Mouse (Mus musculus): ENCODE measurements at regions not wholly inside any gene's neighbourhood (a gene's known extent, or its start where the extent isn't known, plus 50 kb on each side); places are given as distances from the start of the nearest gene placed in this dataset.
"Not testable (repeated sequence)": the region's sequence is repeated elsewhere in the genome, so short reads cannot be mapped to it uniquely, and the experiment has no call there.

DNA sequence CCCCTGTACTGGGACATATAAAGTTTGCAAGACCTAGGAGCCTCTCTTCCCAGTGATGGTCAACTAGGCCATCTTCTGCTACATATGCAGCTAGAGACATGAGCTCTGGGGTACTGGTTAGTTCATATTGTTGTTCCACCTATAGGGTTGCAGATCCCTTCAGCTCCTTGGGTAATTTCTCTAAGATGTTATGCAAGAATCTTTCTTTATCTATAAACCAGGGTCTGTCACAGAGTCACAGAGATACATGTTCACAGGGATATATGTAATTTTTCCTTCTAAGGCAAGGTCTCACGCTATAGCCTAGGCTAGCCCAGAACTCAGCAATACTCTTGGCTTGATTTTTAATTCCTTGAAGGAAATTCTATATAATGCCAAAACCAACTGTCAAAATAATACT is 56.9 kb downstream of the Zfp36l1 start:
- not testable (repeated sequence) for DNase-seq

DNA sequence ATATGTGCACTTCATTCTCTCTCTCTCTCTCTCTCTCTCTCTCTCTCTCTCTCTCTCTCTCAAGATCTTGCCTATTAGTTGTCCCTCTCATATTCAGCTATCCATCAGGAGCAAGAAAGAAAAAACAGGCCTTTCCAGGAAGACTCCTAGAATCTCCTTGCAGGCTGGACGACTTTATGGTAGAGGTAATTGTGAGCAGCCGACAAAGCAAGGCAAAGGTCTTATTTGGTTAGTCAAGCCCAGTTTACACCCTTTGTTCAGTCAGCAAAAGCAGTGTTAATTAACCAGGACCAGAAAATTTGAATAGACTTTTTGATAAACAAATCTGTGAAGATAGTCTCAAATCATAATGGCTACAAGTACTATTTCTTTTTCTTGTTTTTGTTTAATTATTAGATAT is 57.4 kb downstream of the Zfp36l1 start:
- no peak for DNase-seq

DNA sequence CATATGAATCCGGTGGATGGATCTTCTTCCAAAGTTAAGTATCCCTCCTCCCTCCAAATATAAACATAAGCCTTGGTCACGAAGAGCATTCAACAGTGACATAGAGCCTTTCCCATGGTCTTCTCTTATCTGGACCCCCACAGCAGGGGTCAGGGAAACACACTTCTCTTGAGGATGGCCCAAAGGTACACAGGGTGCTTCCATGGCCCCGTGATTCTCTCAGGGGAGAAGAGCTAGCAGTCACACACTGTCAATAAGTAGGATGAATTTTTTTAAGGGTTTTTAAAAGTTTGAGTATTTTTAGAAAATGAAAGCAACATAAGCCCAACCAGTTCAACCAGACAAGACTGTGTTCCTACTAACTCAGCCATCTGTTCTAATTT is 58.2 kb downstream of the Zfp36l1 start:
- no peak for DNase-seq

DNA sequence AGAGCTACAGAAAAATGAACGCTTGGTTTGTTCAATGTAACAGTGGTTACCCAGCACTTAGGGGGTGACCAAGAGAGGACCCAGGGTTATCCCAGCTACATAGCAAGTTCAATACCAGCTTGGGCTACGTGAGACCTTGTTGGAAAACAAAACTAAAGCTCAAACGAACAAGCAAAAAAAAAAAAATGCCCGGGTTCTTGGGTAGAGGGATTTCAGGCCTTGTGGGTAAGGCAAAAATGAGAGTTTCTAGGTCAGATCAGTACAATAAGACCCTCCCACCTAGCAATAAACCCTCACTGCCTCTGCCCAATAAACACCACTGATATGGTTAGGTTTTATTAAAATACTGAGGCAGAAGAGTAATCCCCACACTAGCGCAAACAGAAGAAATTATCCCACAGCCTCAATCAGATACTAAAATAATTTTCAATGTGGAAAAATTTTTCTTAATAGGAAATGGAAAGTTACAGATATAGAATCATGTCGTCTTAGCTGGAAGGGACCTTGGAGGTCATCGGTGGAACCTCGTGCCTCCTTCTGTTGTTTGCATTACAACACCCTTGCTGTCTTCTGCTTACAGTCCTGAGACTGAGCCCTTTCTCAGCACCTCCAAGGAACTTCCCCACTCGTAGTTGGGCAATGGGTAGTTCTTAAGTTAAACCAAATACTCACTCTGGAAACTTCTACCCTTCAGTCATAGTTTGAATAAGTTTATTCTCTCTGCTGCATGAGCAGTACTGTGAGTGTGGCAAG is 58.7 kb downstream of the Zfp36l1 start:
- no peak for DNase-seq

DNA sequence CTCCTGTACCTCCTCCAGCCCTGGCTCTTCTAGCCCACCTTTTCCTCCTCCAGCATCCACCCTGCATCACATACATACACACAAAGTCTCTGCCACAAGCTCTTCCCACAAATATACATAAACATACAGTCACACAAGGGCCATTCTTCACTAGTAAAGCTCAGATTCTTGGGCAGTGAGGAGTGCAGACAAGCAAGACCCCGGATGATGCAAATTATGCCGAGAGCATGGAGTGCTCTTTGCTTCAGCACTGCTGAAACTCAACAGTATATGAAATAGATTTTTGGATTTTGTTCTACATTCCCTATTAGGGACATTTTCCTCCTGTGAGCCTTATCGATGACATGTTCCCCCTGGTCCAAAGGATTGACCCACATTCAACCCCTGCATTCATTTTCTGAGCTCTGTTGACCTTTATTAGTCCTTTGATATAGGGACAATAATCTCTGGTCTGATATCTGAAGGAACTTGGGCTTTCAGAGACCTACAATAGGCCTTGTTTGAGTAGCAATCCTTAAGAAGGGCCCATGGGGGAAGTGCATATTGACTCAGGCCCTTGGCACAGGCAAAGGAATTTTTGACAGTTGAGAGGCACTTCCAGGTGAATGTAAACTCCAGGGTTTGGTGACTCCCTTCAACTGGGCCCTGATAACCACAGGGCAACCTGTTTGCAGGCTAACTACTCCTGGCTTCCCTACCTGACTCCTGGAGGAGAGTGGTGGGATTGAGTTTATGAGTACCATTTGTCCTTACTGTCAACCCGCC is 64.4 kb downstream of the Zfp36l1 start:
- DNase-seq = no peak

DNA sequence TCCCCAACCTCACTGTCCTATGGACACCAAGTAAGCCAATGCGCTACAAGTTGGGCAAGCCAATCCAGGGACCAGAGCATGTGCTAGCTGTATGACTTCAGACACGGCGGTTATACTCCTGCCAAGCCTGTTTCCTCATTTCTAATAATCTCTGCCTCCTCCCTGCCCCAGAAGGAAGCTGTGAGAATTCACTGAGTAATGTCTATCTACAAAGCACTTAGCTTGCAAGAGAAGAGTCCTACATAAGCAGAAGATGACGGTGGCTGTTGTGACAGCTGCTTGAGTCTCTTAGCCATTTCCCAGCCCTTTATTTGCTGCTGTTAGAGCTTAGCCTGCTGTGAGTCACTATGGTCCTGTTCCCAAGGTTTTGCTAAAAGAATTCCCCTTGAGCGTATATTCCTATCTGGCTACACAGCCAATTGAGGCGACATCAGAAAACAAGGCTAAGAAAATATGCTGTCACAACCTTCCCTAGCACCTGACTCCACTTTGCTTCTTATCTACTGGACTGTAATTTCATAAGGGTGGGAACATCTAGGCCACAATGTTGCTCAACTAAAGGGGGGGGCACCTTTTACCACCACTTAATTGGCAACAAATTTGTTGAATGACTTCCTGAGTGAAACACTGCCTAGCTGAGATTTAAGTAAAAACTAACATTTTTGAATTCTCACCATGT is 66.0 kb downstream of the Zfp36l1 start:
- DNase-seq = peak; percentile 44

DNA sequence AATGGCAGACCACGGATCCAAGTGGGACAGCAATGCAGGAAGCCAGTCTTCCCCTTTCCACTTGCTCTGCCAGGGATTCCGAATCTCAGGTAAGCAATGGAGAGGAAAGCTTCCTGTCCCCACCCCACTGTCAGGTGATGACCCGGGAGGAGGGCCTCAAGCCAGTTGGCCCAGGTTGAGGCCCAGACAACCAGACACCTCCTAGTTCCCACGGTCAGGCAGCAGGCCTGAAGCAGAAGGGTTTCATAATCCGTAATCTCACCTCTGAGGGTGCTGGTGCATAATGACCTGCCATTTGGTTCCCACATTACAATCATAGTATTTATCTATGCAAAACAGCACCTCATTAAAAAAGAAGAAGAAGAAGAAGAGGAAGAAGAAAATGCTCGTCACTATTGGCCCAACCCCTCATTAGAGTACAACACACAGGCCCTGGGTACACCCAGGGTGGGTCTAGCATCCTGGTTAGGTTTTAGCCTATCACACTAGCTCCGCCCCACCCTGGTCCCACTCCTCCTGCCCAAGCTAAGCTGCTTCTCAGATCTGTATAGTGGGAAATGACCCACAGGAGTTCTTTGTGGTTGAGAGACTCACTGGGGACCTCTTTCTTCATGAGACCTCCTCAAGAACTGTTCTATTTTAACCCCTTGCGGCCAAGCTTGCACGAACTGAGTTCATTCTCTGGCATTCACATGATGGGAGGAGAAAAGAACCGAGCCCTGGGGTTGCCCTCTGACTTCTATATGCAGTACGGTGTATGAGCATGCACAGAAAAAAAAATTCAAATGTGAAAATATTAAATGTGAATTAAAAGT is 71.1 kb downstream of the Zfp36l1 start:
- DNase-seq = no peak

DNA sequence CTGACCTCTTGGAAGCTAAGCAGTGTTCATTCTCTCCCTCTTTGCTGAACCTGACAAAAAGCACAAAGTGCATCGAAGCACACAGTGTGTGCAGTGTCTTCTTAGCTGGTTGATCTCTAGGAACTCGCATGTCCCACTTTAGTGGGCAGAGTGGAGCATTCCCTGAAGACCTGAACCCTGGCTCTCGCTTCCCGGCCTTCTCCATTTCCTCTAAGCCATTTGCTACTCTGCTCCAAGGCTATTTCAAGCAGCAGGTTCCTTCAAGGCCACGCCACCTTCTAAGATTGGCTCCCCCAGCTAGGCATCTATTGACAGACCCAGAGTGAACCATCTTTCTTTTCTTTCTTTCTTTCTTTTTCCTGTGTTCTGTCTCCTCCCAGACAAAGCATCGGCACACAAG is 71.8 kb downstream of the Zfp36l1 start:
- DNase-seq = no peak

DNA sequence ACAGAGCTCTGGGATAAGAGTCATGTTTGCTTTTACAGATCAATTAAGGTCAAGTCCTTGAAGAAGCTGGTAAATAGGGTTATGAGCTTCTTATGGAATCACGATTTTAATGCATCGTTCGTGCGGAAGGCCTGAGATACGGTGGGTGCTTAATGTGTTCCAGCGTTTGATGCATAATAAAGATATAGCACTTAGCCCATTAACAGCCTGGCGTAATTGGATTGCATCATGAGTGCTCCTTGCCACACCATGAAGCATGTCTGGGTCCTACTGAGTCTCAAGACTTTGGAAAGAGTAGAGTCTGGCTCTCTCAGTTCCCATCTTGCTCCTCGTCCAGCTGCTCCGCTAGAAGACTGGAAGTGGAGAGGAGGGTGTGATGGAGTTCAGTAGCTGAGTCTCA is 72.6 kb downstream of the Zfp36l1 start:
- no peak for DNase-seq

DNA sequence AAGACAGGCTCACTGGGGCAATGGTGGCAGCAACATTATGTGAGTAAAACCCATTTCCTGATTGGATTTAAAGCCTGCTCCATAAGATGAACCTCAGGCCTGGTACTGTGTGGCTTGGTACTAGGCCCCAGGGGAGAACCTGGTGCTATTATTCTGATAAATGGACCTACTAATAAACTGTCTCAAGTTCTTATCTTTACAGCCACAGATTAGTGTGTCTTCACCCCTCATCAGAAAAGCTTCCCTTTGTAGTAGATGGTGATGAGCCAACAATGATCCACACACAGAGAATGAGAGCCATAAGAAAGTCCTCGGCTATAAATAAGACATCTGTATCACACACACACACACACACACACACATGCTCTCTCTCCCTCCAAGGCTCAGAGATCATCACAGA is 73.7 kb downstream of the Zfp36l1 start:
- DNase-seq = no peak

DNA sequence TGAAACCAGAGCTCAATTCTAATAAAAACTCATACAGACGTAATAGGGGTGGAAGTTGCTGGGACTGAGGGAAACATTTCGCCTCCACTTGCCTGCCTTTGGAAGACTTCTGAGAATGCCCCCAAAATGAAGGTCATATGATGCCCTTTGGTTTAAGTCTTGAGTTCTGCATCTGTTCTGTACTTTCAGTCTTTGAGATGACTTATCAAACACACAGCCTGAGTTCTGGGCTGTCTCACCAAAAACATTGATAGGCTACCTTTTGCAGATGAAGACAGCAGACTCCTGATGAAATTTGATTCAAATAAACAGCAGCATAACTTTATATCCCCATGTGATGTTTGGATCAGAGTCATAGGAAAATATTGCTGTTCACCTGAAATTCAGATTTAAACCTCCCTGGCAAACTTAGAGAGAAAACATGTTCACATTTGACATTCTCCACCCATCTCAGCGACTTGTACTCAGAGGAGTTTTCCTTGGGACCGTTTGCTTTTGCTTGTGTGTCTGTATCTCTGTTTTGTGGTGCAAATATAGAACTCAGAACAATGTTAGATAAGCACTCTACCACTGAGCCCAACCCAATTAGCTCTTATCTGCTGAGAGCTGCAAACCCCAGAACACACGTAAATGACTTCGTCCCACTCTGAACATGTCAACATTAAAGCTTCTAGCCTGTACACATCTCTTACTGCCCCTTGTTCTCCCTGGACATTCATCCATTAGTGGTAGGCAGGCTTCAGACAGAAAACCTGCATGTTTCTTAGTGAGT is 77.1 kb downstream of the Zfp36l1 start:
- no peak for DNase-seq

DNA sequence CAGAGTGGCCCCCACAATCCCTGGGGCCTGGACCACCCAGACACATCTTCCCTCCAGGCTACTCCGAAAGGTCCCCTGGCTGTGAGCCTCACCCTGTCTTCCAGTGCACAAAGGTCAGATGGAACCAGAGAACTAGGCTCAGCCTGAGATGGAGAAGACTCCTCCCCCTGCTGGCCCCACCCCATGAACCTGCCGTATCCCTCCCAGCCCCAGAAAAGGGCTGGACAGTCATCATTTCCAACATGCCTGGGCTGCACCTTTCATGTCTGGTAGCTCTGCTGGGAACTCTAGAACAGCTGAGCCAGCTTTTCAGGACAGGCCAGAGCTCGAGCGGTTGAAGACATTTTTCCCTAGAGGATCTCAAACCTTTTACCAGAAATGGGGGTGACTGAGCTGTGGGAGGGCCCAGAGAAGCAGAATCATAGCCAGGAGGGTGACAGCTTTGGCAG is 77.8 kb downstream of the Zfp36l1 start:
- DNase-seq = no peak

DNA sequence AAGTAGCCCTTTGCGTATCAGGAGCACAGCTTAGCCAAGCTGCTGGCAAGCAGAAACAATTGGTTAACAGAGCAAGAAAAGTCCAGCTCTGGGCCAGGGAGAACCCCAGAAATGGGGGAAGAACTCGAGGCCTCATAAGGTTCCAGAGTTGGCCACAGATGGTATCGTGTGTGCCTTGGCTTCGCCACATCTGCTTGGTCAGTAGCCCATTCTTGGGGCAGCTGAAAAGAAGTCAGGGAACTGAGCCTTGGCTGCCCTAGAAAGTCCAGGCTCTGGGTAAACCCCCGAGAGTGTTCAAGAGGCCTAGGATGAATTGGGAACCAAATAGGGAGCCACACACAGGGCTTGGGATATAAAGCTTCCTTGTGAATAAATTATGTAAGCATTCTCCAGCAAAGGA is 78.7 kb downstream of the Zfp36l1 start:
- no peak for DNase-seq

DNA sequence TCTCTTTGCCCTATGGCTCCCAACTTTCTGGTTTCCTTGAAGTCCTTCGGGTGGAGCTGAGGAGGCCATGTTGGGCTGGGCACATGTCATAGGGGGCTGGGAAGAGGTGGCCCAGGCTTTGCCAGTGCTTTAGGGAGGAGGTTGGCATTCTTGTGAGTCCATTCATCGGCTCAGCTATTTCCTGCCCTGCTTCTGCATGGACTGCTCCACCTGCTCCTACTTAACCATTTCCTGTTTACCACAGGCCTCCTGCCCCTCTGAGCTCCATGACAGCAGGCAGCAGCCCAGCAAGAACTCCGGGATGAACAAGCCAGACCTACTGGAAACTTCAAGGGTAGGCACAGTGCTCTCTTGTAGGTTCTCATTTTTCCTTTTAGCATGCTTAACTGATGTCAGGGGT is 80.3 kb downstream of the Zfp36l1 start:
- DNase-seq = no peak

DNA sequence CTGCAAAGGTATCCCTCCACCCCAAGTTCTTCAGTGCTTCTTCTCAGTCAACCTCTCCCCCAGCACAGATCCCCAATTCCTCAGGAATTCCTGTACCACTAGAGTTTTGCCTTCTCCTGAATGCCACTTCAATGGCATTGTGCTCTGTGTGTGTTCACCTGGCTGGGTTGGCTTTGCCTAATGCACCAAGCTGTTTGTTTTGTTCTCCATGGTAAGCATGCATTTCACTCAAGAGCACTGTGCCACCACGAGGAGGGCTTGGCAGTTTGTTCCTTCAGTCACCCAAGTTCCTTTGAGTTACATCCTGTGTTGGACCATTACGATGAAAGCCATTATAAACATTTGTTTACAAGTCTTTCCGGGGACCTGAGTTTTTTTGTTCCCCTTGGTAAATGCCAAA is 84.5 kb downstream of the Zfp36l1 start:
- no peak for DNase-seq

DNA sequence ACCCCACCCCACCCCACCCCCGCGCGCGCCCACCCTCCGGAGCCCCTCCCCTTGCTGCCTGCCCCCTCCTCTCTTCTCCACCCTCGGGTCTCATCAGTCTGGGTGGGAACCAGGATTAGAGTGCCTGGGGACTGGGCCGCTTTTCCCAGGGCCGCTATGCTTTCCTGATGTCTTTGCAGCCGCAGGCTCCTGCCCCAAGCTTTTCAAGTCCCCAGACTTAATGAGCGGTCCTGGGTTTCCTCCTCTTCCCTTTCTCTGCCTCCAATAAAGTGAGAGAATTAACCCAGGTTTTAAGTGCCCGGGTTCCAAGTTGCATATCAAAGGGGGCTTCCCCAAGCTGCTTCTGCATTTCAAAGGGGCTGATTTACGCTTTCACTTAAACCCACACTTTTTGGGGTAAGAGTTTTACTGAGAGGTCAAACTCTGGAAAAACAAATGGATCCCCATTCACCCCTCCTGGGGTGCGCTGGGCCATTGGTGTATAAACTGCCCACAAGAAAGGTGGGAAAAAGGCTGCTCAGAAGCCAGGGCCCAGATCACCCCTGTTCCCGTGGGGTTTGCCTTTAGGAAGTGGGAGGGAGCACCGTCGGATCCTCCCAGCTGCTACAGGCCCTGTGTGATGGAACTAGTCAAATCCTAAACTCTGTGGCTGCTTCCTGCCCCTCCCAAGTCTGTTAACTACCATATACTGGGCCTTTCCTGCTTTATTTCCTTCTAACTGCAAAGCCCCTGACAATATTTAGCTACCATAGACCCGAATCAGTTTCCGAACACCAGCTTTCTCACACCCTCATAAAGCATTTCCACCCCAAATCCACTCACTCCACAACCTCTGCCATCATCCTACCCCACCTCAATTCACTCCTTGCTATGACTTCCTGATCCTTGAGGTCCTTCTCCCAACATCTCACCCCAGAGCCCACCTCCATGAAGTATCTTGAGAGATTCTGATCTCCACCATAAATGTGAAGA is 89.4 kb downstream of the Zfp36l1 start:
- DNase-seq = no peak

DNA sequence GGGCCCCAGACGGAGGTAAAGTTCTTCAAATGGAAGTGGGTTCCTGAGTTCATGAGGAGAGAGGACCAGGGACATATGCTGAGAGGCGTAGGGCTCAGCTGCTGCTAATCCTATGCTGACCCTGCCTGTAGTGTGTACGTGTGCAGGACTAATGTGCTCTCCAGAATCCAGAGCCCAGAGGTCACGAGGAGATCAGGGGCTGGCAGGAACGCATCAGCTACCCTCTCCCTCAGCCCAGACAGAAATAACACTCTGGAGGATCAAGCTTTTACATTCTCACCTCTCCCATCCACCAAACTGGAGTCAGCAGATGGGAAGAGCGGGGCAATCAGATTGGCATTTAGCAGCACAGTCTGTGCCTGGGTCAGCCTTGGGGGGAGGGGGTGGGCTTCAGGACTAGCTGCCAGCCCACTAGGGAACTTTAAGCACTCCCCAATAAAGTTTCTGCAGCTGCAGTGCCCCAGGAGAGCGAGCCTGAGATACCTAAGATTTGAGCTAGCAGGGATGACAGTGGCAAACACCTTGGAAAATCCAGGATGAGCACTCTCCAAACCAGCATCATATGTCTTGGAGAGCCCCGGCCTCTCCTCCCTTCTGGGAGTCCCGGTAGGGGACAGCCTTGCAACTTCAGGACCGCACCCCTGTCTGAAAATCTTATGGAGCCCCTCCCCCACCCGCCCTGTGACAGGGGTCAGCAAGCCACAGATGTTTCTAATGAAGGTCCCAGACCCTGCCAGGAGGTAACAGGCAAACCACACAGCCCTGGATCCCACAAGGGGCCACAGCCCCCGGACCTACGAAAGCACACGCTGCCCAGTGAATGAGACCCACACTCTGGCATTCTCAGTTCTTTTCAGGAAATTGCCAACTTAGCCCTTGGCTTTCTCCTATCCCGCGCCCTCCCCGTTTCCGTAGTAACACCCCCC is 90.4 kb downstream of the Zfp36l1 start:
- no peak for DNase-seq

DNA sequence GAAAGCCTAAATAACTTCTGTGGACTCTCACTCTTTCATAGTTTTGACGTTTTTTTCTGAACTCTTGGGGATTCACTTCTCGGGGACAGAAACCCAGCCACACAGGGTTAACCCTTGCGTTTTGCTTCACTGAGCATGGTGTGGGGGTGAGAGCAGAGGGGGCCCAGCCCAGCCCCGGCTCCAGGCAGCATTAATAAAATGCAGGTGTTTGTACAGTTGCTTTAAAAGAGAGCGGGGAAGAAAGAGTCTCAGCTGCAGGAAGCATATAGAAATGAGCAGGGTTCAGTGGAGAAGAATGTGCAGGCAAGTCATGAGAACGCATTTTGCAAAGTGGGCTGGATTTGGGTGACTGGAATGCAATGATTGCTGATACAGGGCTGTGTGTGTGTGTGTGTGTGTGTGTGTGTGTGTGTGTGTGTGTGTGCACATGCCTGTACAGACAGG is 91.8 kb downstream of the Zfp36l1 start:
- no peak for DNase-seq

DNA sequence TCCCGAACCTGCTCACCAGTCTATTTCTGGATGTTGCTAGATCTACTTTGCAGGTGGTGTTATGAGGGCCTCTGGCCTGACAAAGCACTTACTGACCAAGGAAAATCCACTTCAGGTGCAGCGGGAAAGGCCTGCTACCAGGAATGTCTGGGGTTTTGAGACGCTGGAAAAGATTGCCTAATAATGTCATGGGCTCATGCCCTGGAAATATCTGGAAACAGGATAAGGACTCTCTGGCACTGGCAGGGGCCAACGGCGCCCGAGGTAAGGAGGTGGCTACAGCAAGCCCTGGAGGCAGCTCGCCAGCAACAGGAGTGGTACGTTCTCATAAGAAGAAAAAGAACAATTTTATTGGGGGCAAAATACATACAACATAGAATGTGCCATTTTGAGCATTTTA is 94.7 kb downstream of the Zfp36l1 start:
- DNase-seq = no peak
